Mouse (Mus musculus): ENCODE measurements around the gene Mast3.

- TF ChIP-seq POLR2A (IDR thresholded peaks at IDR 0.05; ENCODE audit: low read depth, low read length) (no peak), CTCF (IDR thresholded peaks at IDR 0.05; ENCODE audit: extremely low read depth, insufficient read length, insufficient replicate concordance, low read depth, low read length) (peak; percentile 35; the same call in 1 of the 2 replicates)
These were observed 52.7 kb downstream of the Mast3 start for GRCm38 (mm10) chr8:70752000-70752764.

Measured in small intestine, adult 2 months (tissue).